Mouse (Mus musculus) spleen, adult 2 months (tissue): Measurements from ENCODE around the gene Rbpms2.

Source experiments
- CTCF ChIP-seq: fragments of 200-500 bp; IDR thresholded peaks from 2 replicates; pipeline ENCODE4 v1.5.1; 2011; ENCODE audit warnings: mild to moderate bottlenecking, inconsistent platforms; ENCODE audit not compliant: insufficient read depth, insufficient read length, insufficient replicate concordance; ENCODE audit errors: extremely low read depth
- POLR2A ChIP-seq: fragments of 200-500 bp; IDR thresholded peaks from 2 replicates; pipeline ENCODE4 v1.6.1; 2011; ENCODE audit warnings: low read depth, low read length, inconsistent platforms

- TF ChIP-seq CTCF (no peak), POLR2A (no peak)
Observed at GRCm38 (mm10) chr9:65695646-65696045, 66.2 kb downstream of the Rbpms2 start.
